Comparison of ENCODE assay signal across 16 mouse cellular contexts in the genomic region with DNA sequence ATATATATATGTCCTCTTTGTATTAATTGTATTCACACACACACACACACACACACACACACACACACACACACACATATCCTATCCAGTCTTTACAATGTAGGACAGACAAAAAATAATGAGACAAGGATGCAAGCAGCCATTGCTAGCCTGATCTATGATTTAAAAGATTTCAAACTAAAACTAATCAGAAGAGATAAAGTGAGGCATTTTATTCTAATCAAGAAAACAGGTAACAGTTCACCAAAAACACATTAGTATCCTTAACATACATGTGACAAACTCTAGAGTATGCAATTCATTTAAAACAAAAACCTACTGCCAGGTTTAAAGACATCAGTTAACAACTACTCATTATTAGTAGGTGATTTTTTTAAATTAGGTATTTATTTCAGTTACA.
"Had no signal": no experiment of that assay in that cellular context is flagged by ENCODE, and none has a peak within 500 bp of the region (broad histone marks: within the 10 kb centered on the region; RNA-seq: fewer than 3 reads in every experiment).

No protein-coding gene starts in this region.

- DNase-seq: heart, postnatal 10 days; heart, postnatal 14 days; heart, postnatal 36 days; heart, postnatal 4 days; kidney, adult 11 months; kidney, adult 18-20 months; kidney, adult 2 months; kidney, adult 8-10 months; kidney, adult 9 months; kidney, postnatal 10 days; kidney, postnatal 14 days; kidney, postnatal 25 days; kidney, postnatal 36 days; kidney, postnatal 4 days; layer of hippocampus, adult 9-11 months; layer of hippocampus, postnatal 36 days had no signal
